Mouse (Mus musculus) embryonic facial prominence, embryonic 13.5 days (tissue): Measurements from ENCODE around the gene Stat4. TPM values are rescaled to one million over a fixed set of nuclear protein-coding genes. Genes with fewer than 3 reads are reported as not detected.

Source experiments
- ATAC-seq: fragments of 200-750 bp; cut with Nextera tagmentation; 2 replicates; pipeline ENCODE4 v1.8.0; 2017; ENCODE audit warnings: low read depth; ENCODE audit not compliant: insufficient number of reproducible peaks, insufficient read depth, low FRiP score, low TSS enrichment
- H3K27ac ChIP-seq: fragments of 300-500 bp; sonication (generic); 2 replicates; pipeline ENCODE4 v1.5.1; 2015; ENCODE audit warnings: moderate library complexity, mild to moderate bottlenecking, inconsistent platforms
- H3K27me3 ChIP-seq: fragments of 300-500 bp; sonication (generic); 2 replicates; pipeline ENCODE4 v1.6.1; 2015; ENCODE audit warnings: mild to moderate bottlenecking, inconsistent platforms
- H3K36me3 ChIP-seq: fragments of 300-500 bp; sonication (generic); 2 replicates; pipeline ENCODE4 v1.6.1; 2015; ENCODE audit warnings: mild to moderate bottlenecking, inconsistent platforms
- H3K4me1 ChIP-seq: fragments of 300-500 bp; sonication (generic); 2 replicates; pipeline ENCODE4 v1.6.1; 2015; ENCODE audit warnings: inconsistent platforms
- H3K4me2 ChIP-seq: fragments of 300-500 bp; sonication (generic); 2 replicates; pipeline ENCODE4 v1.6.1; 2015; ENCODE audit warnings: moderate library complexity, mild to moderate bottlenecking, inconsistent platforms
- H3K4me3 ChIP-seq: fragments of 300-500 bp; sonication (generic); 2 replicates; pipeline ENCODE4 v1.5.1; 2015; ENCODE audit warnings: mild to moderate bottlenecking, inconsistent platforms
- H3K9ac ChIP-seq: fragments of 300-500 bp; sonication (generic); 2 replicates; pipeline ENCODE4 v1.6.1; 2015; ENCODE audit warnings: mild to moderate bottlenecking, inconsistent platforms
- H3K9me3 ChIP-seq: fragments of 300-500 bp; sonication (generic); 2 replicates; pipeline ENCODE4 v1.6.1; 2016; ENCODE audit warnings: inconsistent platforms
- WGBS: fragments of 180-500 bp; shearing (Covaris S2); methylation state at CpG from one replicate; pipeline ENCODE4 v1.1.7; 2015; ENCODE audit warnings: mixed read lengths; 5-methylcytosine and 5-hydroxymethylcytosine counted together
- polyA plus RNA-seq: library from polyadenylated mRNA; unstranded; fragments of >200 nt; fragmentation: Nextera tagmentation; extraction: Ambion mirVana; gene quantifications from 2 replicates; pipeline ENCODE4 v1.2.1, GENCODE M21; 2015

The Stat4 gene
- polyA plus RNA-seq, 1 experiment from 2014 or later, result 1.4 TPM

DNA sequence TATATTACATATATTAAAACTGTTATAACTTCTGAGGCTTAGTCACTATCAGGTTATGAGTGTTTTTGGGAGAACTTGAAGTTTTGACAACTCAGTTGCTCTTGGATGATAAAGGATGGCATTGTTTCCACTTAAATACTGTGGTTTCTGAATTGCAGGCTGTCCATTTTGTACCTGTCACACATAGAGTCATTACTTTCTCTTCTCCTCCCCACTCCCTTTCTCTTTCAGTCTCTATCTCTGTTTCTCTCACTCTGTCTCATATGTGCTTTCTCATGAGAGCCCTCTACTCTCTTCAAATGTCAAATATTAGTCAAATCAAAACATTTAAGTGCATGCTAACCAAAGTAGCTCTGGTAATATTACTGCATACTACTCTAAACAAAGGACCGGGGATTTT, 79.3 kb downstream of the Stat4 start:
- no peak for ATAC-seq
- no peak overlapping the region for H3K4me3 ChIP-seq
- H3K36me3 ChIP-seq, result no peaks in the 10 kb centered on the region
- H3K27me3 ChIP-seq, result no peaks in the 10 kb centered on the region
- no peak overlapping the region for H3K4me2 ChIP-seq
- H3K4me1 ChIP-seq, result no peaks in the 10 kb centered on the region
- no peak overlapping the region for H3K27ac ChIP-seq
- H3K9ac ChIP-seq, result no peak overlapping the region
- no peaks in the 10 kb centered on the region for H3K9me3 ChIP-seq
- 86% methylated on average over 1 of the region's 1 CpGs for WGBS

GRCm38 (mm10) chr1:52066694-52067093, 79.7 kb downstream of the Stat4 start:
- no peak overlapping the region for H3K9ac ChIP-seq
- no peaks in the 10 kb centered on the region for H3K27me3 ChIP-seq
- no peaks in the 10 kb centered on the region for H3K4me1 ChIP-seq
- WGBS, result 79% methylated on average over 3 of the region's 3 CpGs
- no peak for ATAC-seq
- no peak overlapping the region for H3K27ac ChIP-seq
- H3K9me3 ChIP-seq, result no peaks in the 10 kb centered on the region
- H3K36me3 ChIP-seq, result no peaks in the 10 kb centered on the region
- no peak overlapping the region for H3K4me2 ChIP-seq
- no peak overlapping the region for H3K4me3 ChIP-seq

GRCm38 (mm10) chr1:52079724-52080367, 92.9 kb downstream of the Stat4 start:
- H3K4me2 ChIP-seq, result no peak overlapping the region
- no peak overlapping the region for H3K27ac ChIP-seq
- H3K4me3 ChIP-seq, result no peak overlapping the region
- no peaks in the 10 kb centered on the region for H3K36me3 ChIP-seq
- WGBS, result 10% methylated on average over 10 of the region's 10 CpGs
- H3K9me3 ChIP-seq, result no peaks in the 10 kb centered on the region
- no peak overlapping the region for H3K9ac ChIP-seq
- no peak for ATAC-seq
- H3K27me3 ChIP-seq, result 0 out of 2 replicates have a peak, but pooled peaks cover 4% of the 10 kb centered on the region
- 0 out of 2 replicates have a peak, but pooled peaks cover 6% of the 10 kb centered on the region for H3K4me1 ChIP-seq

DNA sequence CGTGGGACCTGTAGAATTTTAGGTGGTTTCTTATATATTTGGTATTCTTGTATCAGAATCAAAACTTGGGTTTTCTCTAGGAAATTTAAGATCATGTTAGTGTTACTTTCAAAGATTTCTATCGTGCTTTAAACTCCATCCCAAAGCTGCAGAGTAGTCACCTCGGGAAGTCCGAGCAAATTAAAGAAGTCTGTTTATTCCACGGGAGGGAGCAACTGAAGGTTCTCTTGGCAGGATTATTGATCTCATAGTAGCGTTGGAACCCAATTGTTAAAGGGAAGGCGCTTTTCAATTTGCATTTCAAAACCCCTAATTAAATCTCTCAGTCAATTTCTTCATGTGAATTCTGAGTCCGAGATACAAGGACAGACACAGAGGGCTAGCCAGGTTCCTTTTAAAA, 93.4 kb downstream of the Stat4 start:
- H3K4me3 ChIP-seq, result no peak overlapping the region

GRCm38 (mm10) chr1:52086236-52086635, 99.3 kb downstream of the Stat4 start:
- no peak overlapping the region for H3K4me3 ChIP-seq
- no peaks in the 10 kb centered on the region for H3K9me3 ChIP-seq
- no peak overlapping the region for H3K9ac ChIP-seq
- no peaks in the 10 kb centered on the region for H3K4me1 ChIP-seq
- 39% methylated on average over 4 of the region's 4 CpGs for WGBS
- H3K36me3 ChIP-seq, result no peaks in the 10 kb centered on the region
- H3K4me2 ChIP-seq, result no peak overlapping the region
- no peaks in the 10 kb centered on the region for H3K27me3 ChIP-seq
- ATAC-seq, result no peak
- no peak overlapping the region for H3K27ac ChIP-seq

More for the DNA sequence above, 93.4 kb downstream of the Stat4 start:
- H3K36me3 ChIP-seq, result no peaks in the 10 kb centered on the region
- 14% methylated on average over 8 of the region's 8 CpGs for WGBS
- H3K27ac ChIP-seq, result no peak overlapping the region
- H3K27me3 ChIP-seq, result 0 out of 2 replicates have a peak, but pooled peaks cover 4% of the 10 kb centered on the region
- no peak for ATAC-seq
- no peaks in the 10 kb centered on the region for H3K9me3 ChIP-seq
- H3K9ac ChIP-seq, result no peak overlapping the region
- H3K4me2 ChIP-seq, result no peak overlapping the region
- 0 out of 2 replicates have a peak, but pooled peaks cover 6% of the 10 kb centered on the region for H3K4me1 ChIP-seq

- ATAC-seq, result no peak
- no peak overlapping the region for H3K4me3 ChIP-seq
- H3K9ac ChIP-seq, result no peak overlapping the region
- 79% methylated on average over 1 of the region's 1 CpGs for WGBS
- no peak overlapping the region for H3K4me2 ChIP-seq
- H3K27ac ChIP-seq, result no peak overlapping the region
- no peaks in the 10 kb centered on the region for H3K36me3 ChIP-seq
- no peaks in the 10 kb centered on the region for H3K4me1 ChIP-seq
- no peaks in the 10 kb centered on the region for H3K27me3 ChIP-seq
- H3K9me3 ChIP-seq, result no peaks in the 10 kb centered on the region
These were observed 100.2 kb downstream of the Stat4 start for GRCm38 (mm10) chr1:52087128-52087527.

DNA sequence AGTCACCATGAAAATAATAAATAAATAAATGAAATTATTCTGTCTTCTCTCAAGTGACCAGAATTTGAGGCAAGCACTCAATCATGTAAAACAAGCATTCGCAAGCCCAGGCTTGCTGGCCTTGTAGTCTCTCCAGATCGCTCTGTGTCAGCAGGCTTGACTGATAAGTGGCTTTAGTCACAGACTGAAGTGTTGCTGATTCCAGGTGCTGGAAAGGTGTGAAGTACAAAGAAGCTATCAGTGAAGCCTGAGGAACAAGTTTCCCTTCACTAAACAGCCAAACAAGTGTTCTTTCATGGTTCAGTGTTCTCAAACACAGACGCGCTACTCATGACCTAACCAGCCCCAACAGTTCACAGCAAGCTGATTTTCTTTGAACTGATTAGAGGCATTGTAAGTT, 101.7 kb downstream of the Stat4 start:
- H3K4me2 ChIP-seq, result no peak overlapping the region
- ATAC-seq, result no peak
- no peaks in the 10 kb centered on the region for H3K9me3 ChIP-seq
- H3K27me3 ChIP-seq, result no peaks in the 10 kb centered on the region
- no peak overlapping the region for H3K4me3 ChIP-seq
- 73% methylated on average over 4 of the region's 4 CpGs for WGBS
- H3K36me3 ChIP-seq, result no peaks in the 10 kb centered on the region
- H3K27ac ChIP-seq, result no peak overlapping the region
- H3K9ac ChIP-seq, result no peak overlapping the region
- H3K4me1 ChIP-seq, result no peaks in the 10 kb centered on the region

DNA sequence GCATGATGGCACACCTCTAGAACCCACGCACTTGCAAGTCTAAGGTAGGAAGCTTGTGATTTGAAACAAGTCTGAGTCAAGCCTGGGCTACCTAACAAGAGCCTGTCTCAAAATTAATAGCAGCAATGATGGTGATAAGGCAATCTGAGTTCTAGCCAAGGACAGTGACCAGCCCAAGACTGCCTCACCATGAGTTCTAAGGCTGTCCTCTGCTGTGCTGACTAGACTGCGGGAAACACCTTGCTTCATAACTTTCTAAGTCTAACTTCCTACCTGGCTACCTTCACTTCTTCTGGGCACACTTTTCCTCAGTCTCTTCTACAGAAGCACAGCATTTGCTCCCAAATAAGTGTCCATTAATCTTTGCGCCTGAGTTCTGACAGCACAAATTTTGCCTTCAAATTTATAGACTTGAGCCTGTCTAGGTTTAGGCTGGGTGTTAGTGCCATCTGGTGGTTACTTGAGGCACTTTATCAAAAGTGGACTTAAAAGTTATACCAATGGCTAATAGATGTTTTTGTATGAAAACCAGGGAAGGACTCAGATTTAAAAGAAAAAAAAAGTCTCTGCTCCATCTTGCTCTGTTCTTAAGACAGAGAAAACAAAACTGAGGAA, 111.8 kb downstream of the Stat4 start:
- Histone ChIP-seq H3K27me3 (no peaks in the 10 kb centered on the region), H3K27ac (no peak overlapping the region), H3K4me2 (no peak overlapping the region), H3K4me1 (no peaks in the 10 kb centered on the region), H3K9me3 (no peaks in the 10 kb centered on the region), H3K4me3 (no peak overlapping the region), H3K9ac (no peak overlapping the region), H3K36me3 (no peaks in the 10 kb centered on the region)
- ATAC-seq, result no peak
- WGBS, result 75% methylated on average over 3 of the region's 3 CpGs

DNA sequence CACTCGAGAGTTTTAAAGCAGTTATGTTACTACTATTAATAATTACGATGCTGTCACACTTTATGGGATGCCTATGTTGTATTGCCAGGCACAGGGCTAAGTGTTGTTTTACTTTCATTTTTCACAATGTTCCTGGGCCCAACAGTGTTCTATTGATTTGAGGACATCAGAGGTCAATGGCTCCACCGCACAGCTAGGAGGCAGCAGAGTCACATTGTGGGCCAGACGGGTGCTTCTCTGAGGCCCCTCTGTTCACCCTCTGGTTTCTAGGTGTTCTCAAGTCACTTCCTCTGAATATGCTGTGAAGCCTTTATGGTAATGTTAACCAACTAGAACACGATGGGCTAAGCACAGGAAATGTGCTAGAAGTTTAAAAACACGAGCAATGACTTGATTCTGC, 113.5 kb downstream of the Stat4 start:
- WGBS, result 70% methylated on average over 6 of the region's 6 CpGs
- Histone ChIP-seq H3K9me3 (no peaks in the 10 kb centered on the region), H3K4me1 (no peaks in the 10 kb centered on the region), H3K36me3 (no peaks in the 10 kb centered on the region), H3K4me3 (no peak overlapping the region), H3K27me3 (no peaks in the 10 kb centered on the region), H3K27ac (no peak overlapping the region), H3K9ac (no peak overlapping the region), H3K4me2 (no peak overlapping the region)
- ATAC-seq, result no peak

DNA sequence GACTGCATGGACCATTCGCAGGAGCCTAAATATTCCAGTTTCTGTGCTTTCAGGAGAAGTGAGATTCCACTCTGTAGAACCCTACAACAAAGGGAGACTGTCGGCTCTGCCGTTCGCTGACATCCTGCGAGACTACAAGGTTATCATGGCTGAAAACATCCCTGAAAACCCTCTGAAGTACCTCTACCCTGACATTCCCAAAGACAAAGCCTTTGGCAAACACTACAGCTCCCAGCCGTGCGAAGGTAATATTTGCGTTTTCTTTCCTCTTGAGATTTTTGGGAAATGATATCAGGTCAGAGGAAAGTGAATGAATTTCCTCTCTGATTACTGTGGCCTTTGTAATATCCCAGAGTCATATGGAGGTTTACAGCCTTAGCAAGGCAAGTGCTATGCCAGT, 115.8 kb downstream of the Stat4 start:
- Histone ChIP-seq H3K9me3 (no peaks in the 10 kb centered on the region), H3K4me2 (no peak overlapping the region), H3K9ac (no peak overlapping the region), H3K27me3 (no peaks in the 10 kb centered on the region), H3K27ac (no peak overlapping the region), H3K36me3 (no peaks in the 10 kb centered on the region), H3K4me1 (no peaks in the 10 kb centered on the region), H3K4me3 (no peak overlapping the region)
- ATAC-seq, result no peak
- 90% methylated on average over 8 of the region's 8 CpGs for WGBS

DNA sequence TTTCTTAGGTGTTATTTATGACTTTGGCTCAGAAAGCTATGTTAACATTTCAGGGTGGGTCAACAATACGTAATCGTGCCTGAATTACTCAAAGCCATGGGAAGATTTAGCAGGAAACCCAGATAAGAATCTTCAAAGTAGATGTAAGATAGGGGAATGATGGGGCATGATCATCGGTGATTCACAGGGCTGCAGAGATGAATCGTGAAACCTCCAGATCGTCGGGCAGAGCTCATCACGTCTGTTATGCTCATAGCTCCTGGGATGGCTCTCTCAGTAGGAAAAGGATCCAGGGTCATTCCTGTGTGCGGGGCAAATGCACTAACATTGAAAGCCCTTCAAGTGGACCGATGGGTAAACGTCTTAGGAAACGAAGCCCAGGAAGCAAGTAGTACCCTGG, 120.3 kb downstream of the Stat4 start:
- WGBS, result 86% methylated on average over 11 of the region's 11 CpGs
- Histone ChIP-seq H3K9ac (no peak overlapping the region), H3K9me3 (no peaks in the 10 kb centered on the region), H3K4me1 (no peaks in the 10 kb centered on the region), H3K27me3 (no peaks in the 10 kb centered on the region), H3K4me3 (no peak overlapping the region), H3K36me3 (no peaks in the 10 kb centered on the region), H3K27ac (no peak overlapping the region), H3K4me2 (no peak overlapping the region)
- no peak for ATAC-seq

DNA sequence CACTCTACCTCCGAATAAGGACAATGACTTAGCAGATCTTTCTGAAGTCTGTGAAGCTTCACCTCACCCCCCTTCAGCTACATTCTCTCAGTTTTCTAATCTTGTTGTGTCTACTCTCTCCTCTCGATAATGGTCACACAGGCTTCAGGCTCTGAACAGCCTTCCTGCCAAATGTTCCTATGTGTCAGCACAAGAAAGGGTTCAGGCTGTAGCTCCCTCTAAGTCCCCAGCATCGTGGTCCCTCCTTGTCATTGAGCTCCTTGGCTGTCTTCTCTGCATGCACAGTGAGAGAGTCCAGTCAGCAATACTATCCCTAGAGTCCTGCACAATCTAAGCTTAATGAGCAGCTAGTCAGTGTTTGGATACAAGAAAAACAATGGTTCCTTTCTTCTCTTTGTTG, 124.3 kb downstream of the Stat4 start:
- Histone ChIP-seq H3K4me1 (peaks cover 5% of the 10 kb centered on the region), H3K27me3 (no peaks in the 10 kb centered on the region; the same call in 1 of the 2 replicates), H3K36me3 (no peaks in the 10 kb centered on the region), H3K9me3 (no peaks in the 10 kb centered on the region), H3K27ac (no peak overlapping the region), H3K4me3 (no peak overlapping the region), H3K4me2 (no peak overlapping the region), H3K9ac (no peak overlapping the region)
- ATAC-seq, result no peak
- 68% methylated on average over 3 of the region's 3 CpGs for WGBS
